Mouse (Mus musculus) G1E (cell line): ENCODE results near the gene Kbtbd4.

ENCODE experiments used
- CTCF ChIP-seq: IDR thresholded peaks from 2 replicates; pipeline ENCODE4 v1.5.1; 2012; ENCODE audit warnings: low read depth, low read length, inconsistent platforms, mixed read lengths
- GATA1 ChIP-seq: IDR thresholded peaks from 2 replicates; pipeline ENCODE4 v1.6.1; 2012; ENCODE audit warnings: borderline replicate concordance, low read length, inconsistent platforms, mixed read lengths
- GATA2 ChIP-seq: IDR thresholded peaks from 2 replicates; pipeline ENCODE4 v1.6.1; 2012; ENCODE audit warnings: low read depth, low read length, inconsistent platforms, borderline replicate concordance
- POLR2AphosphoS5 ChIP-seq: IDR thresholded peaks from 2 replicates; pipeline ENCODE4 v1.6.1; 2012; ENCODE audit warnings: low read depth, low read length, inconsistent platforms; ENCODE audit not compliant: insufficient replicate concordance
- TAL1 ChIP-seq: conservative IDR thresholded peaks from 2 replicates; pipeline ENCODE4 v1.6.1; 2012; ENCODE audit warnings: low read depth, low read length, inconsistent platforms, mixed read lengths

GRCm38 (mm10) chr2:90941744-90942143 lies 37.2 kb downstream of the Kbtbd4 start:
- TF ChIP-seq CTCF = no peak
- TF ChIP-seq GATA1 = no peak
- no peak for TF ChIP-seq TAL1
- no peak for TF ChIP-seq GATA2
- no peak for TF ChIP-seq POLR2AphosphoS5
